Mouse (Mus musculus) neural tube, embryonic 14.5 days (tissue): ENCODE results near the gene Sept8. TPM values are rescaled to one million over a fixed set of nuclear protein-coding genes. Genes with fewer than 3 reads are reported as not detected.
A peak's percentile ranks its signal among the peaks of the same experiment; 100 is the strongest.

Source experiments
- ATAC-seq: fragments of 200-750 bp; cut with Nextera tagmentation; 2 replicates; pipeline ENCODE4 v1.8.0; 2017; ENCODE audit warnings: low read depth, mild to moderate bottlenecking, moderate TSS enrichment, moderate library complexity
- H3K27ac ChIP-seq: fragments of 300-500 bp; sonication (generic); 2 replicates; pipeline ENCODE4 v1.5.1; 2014; ENCODE audit warnings: low read depth, mild to moderate bottlenecking, control low read depth, low read length, moderate library complexity, mixed read lengths
- H3K27me3 ChIP-seq: fragments of 300-500 bp; sonication (generic); 2 replicates; pipeline ENCODE4 v1.6.1; 2014; ENCODE audit warnings: low read length; ENCODE audit not compliant: control insufficient read depth, insufficient read depth
- H3K36me3 ChIP-seq: fragments of 300-500 bp; sonication (generic); 2 replicates; pipeline ENCODE4 v1.6.1; 2014; ENCODE audit warnings: low read length, mixed read lengths; ENCODE audit not compliant: control insufficient read depth, insufficient read depth
- H3K4me1 ChIP-seq: fragments of 300-500 bp; sonication (generic); 2 replicates; pipeline ENCODE4 v1.6.1; 2014; ENCODE audit warnings: low read length; ENCODE audit not compliant: control insufficient read depth, insufficient read depth
- H3K4me2 ChIP-seq: fragments of 300-500 bp; sonication (generic); 2 replicates; pipeline ENCODE4 v1.6.1; 2014; ENCODE audit warnings: mild to moderate bottlenecking, low read depth, low read length, control low read depth
- H3K4me3 ChIP-seq: fragments of 300-500 bp; sonication (generic); 2 replicates; pipeline ENCODE4 v1.5.1; 2014; ENCODE audit warnings: low read depth, low read length, control low read depth, mixed read lengths
- H3K9ac ChIP-seq: fragments of 300-500 bp; sonication (generic); replicated peaks from 2 replicates; pipeline ENCODE4 v1.6.1; 2014; ENCODE audit warnings: low read depth, mild to moderate bottlenecking, control low read depth, low read length, mixed read lengths
- H3K9me3 ChIP-seq: fragments of 300-500 bp; sonication (generic); 2 replicates; pipeline ENCODE4 v1.6.1; 2016; ENCODE audit warnings: low read length; ENCODE audit not compliant: control insufficient read depth
- WGBS: fragments of 180-500 bp; shearing (Covaris S2); extraction: QIAGEN DNeasy Blood & Tissue Kit; methylation state at CpG from one replicate; pipeline ENCODE4 v1.1.7; 2014; 5-methylcytosine and 5-hydroxymethylcytosine counted together
- polyA plus RNA-seq: library from polyadenylated mRNA; unstranded; fragments of >200 nt; fragmentation: Nextera tagmentation; extraction: Ambion mirVana; gene quantifications from 2 replicates; pipeline ENCODE4 v1.2.1, GENCODE M21; 2014

Gene Sept8
- polyA plus RNA-seq, 1 experiment from 2014 or later: 20.5 TPM

DNA sequence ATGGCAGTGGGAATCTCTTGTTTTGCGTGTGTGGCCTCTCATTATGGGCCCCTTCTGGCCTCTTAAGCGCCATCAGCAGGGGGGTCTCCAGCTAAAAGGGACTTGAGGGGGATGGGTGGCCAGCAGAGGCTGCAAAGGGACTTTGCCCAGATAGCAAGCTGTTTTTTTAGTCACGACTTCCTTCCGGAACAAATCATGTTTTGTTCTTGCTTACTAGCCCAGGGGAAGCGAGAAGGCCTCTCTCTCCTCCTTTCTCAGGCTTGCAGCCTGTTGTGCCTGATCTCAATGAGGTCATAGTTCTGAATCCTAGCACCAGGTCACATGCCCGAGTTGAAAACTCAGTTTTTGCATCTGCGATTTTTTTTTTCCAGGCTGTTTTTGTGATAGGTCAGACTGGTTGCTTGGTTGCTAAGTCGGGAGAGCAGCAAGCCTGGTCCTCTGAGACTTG lies 27.1 kb upstream of the Sept8 start:
- no peak overlapping the region for H3K4me2 ChIP-seq
- H3K9ac ChIP-seq: no peak overlapping the region
- H3K27me3 ChIP-seq: peaks cover 3% of the 10 kb centered on the region
- no peaks in the 10 kb centered on the region for H3K9me3 ChIP-seq
- H3K4me3 ChIP-seq: no peak overlapping the region
- no peaks in the 10 kb centered on the region for H3K36me3 ChIP-seq
- ATAC-seq: peak; percentile 60; the same call in 1 of the 2 replicates
- WGBS: 5% methylated on average over 8 of the region's 8 CpGs
- H3K4me1 ChIP-seq: peaks cover 3% of the 10 kb centered on the region; the same call in 1 of the 2 replicates
- no peak overlapping the region for H3K27ac ChIP-seq

DNA sequence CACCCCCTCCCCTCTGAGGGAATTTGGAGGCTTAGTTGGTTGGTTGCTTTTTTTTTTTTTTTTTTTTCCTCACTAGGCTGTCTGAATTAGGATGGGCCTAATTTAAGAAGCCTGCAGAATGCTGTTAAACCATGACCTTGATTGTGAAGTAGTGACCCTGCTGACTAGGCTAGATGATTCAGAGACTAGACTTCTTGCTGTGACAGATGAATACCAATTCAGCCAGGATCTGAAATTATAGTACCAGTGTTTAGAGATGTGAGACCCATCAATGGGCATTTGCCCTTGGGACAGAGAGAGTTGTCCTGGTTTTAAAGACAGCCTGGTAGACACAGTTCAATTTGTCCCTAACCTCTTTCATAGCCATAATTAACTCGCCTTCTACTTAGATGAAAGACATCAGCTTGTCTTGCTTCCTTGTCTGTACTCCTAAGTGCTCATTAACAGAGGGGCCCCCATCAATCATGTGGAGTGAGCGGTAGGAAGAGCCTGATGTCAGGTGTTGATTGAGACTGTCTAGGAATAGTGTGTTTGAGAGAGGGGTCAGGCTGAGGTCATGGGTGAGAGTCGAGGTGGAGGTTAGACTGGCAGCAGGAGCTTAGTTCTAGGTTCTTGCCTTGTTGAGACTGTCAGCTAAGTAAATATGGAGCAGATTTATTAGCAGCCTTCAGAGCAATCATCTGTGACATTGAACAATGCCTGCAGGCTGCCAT lies 25.7 kb upstream of the Sept8 start:
- H3K4me3 ChIP-seq: no peak overlapping the region
- H3K4me2 ChIP-seq: no peak overlapping the region
- no peaks in the 10 kb centered on the region for H3K27me3 ChIP-seq
- H3K9me3 ChIP-seq: no peaks in the 10 kb centered on the region
- no peak overlapping the region for H3K9ac ChIP-seq
- no peaks in the 10 kb centered on the region for H3K36me3 ChIP-seq
- no peak overlapping the region for H3K27ac ChIP-seq
- H3K4me1 ChIP-seq: peaks cover 3% of the 10 kb centered on the region; the same call in 1 of the 2 replicates
- 6% methylated on average over 3 of the region's 3 CpGs for WGBS
- no peak for ATAC-seq

DNA sequence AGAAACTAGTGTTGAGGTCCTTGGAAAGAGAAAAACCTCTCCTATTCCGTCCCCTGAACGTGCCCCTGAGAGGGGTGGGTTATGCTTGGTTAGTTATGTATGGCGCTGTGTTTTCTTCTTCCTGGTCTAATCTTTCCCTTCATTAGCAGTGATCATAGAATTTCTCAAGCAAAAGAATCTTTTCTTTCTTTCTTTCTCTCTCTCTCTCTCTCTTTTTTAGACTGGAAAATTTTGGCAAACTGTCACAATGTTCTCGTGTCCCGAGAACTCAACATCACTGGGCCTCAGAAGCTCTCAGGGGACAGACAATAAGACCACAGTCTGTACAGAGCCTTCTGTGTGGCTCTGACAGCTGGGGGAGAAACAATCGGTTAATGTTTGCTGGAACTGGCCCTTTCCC lies 23.6 kb upstream of the Sept8 start:
- ATAC-seq: no peak
- Histone ChIP-seq H3K9ac (no peak overlapping the region), H3K4me3 (no peak overlapping the region), H3K4me1 (peaks cover 3% of the 10 kb centered on the region; the same call in 1 of the 2 replicates), H3K9me3 (no peaks in the 10 kb centered on the region), H3K27ac (no peak overlapping the region), H3K27me3 (no peaks in the 10 kb centered on the region), H3K36me3 (no peaks in the 10 kb centered on the region), H3K4me2 (no peak overlapping the region)
- WGBS: 21% methylated on average over 6 of the region's 6 CpGs

- no peak for ATAC-seq
- Histone ChIP-seq H3K4me3 (no peak overlapping the region), H3K4me1 (peaks cover 3% of the 10 kb centered on the region; the same call in 1 of the 2 replicates), H3K9me3 (no peaks in the 10 kb centered on the region), H3K27me3 (no peaks in the 10 kb centered on the region), H3K4me2 (no peak overlapping the region), H3K36me3 (no peaks in the 10 kb centered on the region), H3K9ac (no peak overlapping the region), H3K27ac (no peak overlapping the region)
- 77% methylated on average over 6 of the region's 6 CpGs for WGBS
Observed at GRCm38 (mm10) chr11:53496946-53497345, 22.1 kb upstream of the Sept8 start.

DNA sequence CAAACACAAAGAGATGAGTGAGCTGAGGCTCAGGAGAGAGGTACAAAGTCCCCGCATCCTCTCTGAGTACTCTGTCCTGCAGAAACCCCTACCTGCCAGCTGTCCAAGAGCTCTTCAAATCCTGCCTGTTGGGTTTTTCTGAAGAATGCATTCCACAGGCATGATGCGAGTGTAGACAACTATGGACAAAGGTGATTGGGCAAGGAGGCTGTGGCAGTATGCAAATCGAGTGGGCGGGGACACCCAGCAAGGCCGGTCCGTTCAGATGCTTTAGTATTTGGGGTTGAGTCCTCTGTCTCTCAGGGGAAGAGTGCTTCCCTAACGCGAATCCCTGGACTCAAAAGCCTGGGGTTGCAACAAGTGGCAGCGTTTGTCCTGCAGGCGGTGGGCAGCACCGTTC lies 18.5 kb upstream of the Sept8 start:
- H3K27me3 ChIP-seq: no peaks in the 10 kb centered on the region
- H3K4me1 ChIP-seq: peaks cover 3% of the 10 kb centered on the region; the same call in 1 of the 2 replicates
- no peak for ATAC-seq
- H3K9me3 ChIP-seq: no peaks in the 10 kb centered on the region
- no peak overlapping the region for H3K9ac ChIP-seq
- H3K4me3 ChIP-seq: no peak overlapping the region
- H3K27ac ChIP-seq: no peak overlapping the region
- no peaks in the 10 kb centered on the region for H3K36me3 ChIP-seq
- no peak overlapping the region for H3K4me2 ChIP-seq
- WGBS: 9% methylated on average over 11 of the region's 11 CpGs

GRCm38 (mm10) chr11:53502039-53502765 lies 16.9 kb upstream of the Sept8 start:
- 89% methylated on average over 8 of the region's 8 CpGs for WGBS
- H3K4me2 ChIP-seq: no peak overlapping the region
- no peaks in the 10 kb centered on the region for H3K36me3 ChIP-seq
- H3K4me3 ChIP-seq: no peak overlapping the region
- no peaks in the 10 kb centered on the region for H3K4me1 ChIP-seq
- H3K9me3 ChIP-seq: no peaks in the 10 kb centered on the region
- ATAC-seq: no peak
- no peaks in the 10 kb centered on the region for H3K27me3 ChIP-seq
- H3K9ac ChIP-seq: no peak overlapping the region
- no peak overlapping the region for H3K27ac ChIP-seq

DNA sequence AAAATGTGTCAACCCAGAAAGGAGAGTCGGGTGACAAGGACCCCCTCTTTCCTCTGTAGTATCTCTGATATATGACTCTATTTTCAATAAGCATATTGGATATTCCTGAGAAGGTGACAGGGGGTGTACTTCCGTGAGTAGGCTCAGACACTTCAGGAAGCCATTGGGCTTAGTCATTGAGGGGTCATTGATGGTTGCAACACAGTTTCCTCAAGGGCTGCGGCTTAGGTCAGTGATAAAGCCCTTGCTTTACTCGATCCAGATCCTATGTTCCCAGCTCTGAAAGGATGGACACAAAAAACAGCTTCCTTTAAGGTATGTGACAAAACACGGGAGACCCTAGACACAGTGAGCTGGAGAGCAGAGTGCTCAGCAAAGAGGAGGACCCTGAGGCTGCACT lies 15.3 kb upstream of the Sept8 start:
- ATAC-seq: no peak
- Histone ChIP-seq H3K9me3 (no peaks in the 10 kb centered on the region), H3K27me3 (no peaks in the 10 kb centered on the region), H3K9ac (no peak overlapping the region), H3K4me1 (no peaks in the 10 kb centered on the region), H3K4me2 (no peak overlapping the region), H3K36me3 (no peaks in the 10 kb centered on the region), H3K27ac (no peak overlapping the region), H3K4me3 (no peak overlapping the region)
- 87% methylated on average over 5 of the region's 5 CpGs for WGBS

DNA sequence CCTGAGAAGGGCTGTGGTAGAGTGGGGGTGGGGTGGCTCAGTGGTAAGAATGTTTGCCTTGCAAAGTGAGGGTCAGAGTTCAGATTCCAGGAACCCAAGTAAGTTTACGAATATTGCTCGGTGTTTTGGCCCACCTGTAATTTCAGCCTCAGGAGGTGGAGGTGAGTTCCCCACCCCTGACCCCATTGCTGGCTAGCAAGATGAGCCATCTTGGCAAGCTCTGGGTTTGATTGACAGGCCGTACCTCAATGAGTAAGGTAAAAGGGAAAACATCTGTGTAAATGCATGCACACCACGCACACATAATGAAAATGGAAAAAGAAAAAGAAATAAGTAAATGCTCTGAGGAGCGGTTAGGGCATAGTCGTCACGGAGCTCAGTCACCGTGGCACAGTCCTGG lies 14.7 kb upstream of the Sept8 start:
- H3K27me3 ChIP-seq: no peaks in the 10 kb centered on the region
- WGBS: 94% methylated on average over 8 of the region's 8 CpGs
- no peaks in the 10 kb centered on the region for H3K4me1 ChIP-seq
- no peak overlapping the region for H3K4me3 ChIP-seq
- H3K4me2 ChIP-seq: no peak overlapping the region
- ATAC-seq: no peak
- H3K9me3 ChIP-seq: no peaks in the 10 kb centered on the region
- no peak overlapping the region for H3K27ac ChIP-seq
- H3K9ac ChIP-seq: no peak overlapping the region
- H3K36me3 ChIP-seq: no peaks in the 10 kb centered on the region

DNA sequence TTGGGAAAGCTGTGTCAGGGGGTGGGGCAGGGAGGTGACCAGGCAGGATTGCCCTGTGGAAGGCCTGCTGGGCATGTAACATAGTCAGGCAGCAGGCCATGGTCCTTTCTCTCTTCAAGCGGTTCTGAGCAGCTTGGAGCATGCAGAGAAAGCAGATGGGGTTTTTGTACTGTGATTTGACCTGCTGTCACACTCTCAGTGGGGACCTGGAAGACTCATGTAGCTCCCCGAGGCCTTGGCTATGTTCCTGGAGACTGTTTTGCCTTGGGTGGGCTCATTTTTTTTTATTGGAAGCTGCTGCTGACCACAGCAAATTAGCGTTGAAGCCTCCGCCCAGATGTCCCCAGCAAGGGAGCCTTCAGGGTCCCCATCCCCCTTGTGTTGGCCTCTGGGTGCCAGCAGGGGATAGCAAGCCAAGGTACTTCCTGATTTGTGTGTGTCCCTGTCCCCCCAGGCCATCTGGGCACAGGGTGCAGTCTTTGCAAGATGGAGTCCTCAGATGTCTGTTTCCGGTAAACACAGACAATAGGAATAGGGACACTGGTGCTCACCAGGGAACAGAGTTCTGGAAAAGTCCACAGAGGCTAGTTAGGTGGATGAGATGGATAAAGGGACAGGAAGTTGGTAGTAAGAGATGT lies 13.9 kb upstream of the Sept8 start:
- 40% methylated on average over 5 of the region's 5 CpGs for WGBS
- Histone ChIP-seq H3K9me3 (no peaks in the 10 kb centered on the region), H3K4me3 (no peak overlapping the region), H3K36me3 (no peaks in the 10 kb centered on the region), H3K27ac (no peak overlapping the region), H3K9ac (no peak overlapping the region), H3K4me2 (no peak overlapping the region), H3K27me3 (no peaks in the 10 kb centered on the region), H3K4me1 (no peaks in the 10 kb centered on the region)
- no peak for ATAC-seq
